28 mouse cellular contexts compared by ENCODE assay signal in the genomic region with DNA sequence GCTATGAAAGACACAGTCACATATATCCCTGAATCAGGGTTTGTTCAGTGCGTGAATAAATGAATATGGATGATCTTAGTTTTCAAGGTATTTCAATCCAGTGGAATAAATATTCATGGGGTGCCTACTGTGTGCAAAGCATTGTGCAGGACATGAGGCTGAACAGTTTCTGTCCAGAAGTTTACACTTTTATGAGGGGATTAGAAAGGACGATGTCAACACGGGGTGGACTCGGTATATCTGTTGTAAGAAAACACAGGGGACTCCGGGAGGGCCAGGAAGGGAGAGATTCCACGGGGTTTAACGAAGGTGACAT.
A peak's percentile ranks its signal among the peaks of the same experiment; 100 is the strongest.
DNase-seq lines count a peak whose midpoint lies in the region; ATAC-seq and TF ChIP-seq lines count a peak whose summit lies in the region.
"Had no signal": no experiment of that assay in that cellular context is flagged by ENCODE, and none has a peak within 500 bp of the region (broad histone marks: within the 10 kb centered on the region; RNA-seq: fewer than 3 reads in every experiment).

No protein-coding gene starts in this region.

- no peak overlapping the region for H3K9ac ChIP-seq in forebrain, embryonic 11.5 days (ENCODE audit: low read length)
- no peak overlapping the region; the same call in 1 of the 2 replicates for H3K9ac ChIP-seq in forebrain, embryonic 16.5 days (replicated peaks; ENCODE audit: low read depth, low read length)
- no peak overlapping the region for H3K9ac ChIP-seq in ES-Bruce4 (ENCODE audit: low read depth, poor library complexity, severe bottlenecking)
- no peak overlapping the region for H3K9ac ChIP-seq in forebrain, embryonic 13.5 days
- no peak overlapping the region for H3K9ac ChIP-seq in midbrain, embryonic 13.5 days (replicated peaks)
- H3K9ac ChIP-seq: embryonic facial prominence, embryonic 13.5 days; hindbrain, embryonic 15.5 days; kidney, embryonic 15.5 days; liver, embryonic 12.5 days; liver, postnatal 0 days; neural tube, embryonic 15.5 days had no signal

- H3K4me2 ChIP-seq in forebrain, embryonic 11.5 days (ENCODE audit: low read depth, low read length, severe bottlenecking), result no peak overlapping the region
- no peak overlapping the region for H3K4me2 ChIP-seq in forebrain, embryonic 16.5 days (ENCODE audit: low read length)
- H3K4me2 ChIP-seq in forebrain, embryonic 13.5 days, result peak overlapping the region; percentile 30
- no peak overlapping the region; the same call in 1 of the 2 replicates for H3K4me2 ChIP-seq in midbrain, embryonic 13.5 days (replicated peaks)
- H3K4me2 ChIP-seq: embryonic facial prominence, embryonic 13.5 days; heart, embryonic 11.5 days; hindbrain, embryonic 15.5 days; kidney, embryonic 15.5 days; liver, embryonic 12.5 days; neural tube, embryonic 15.5 days had no signal

- peaks cover 5% of the 10 kb centered on the region for H3K27me3 ChIP-seq in forebrain, embryonic 11.5 days (ENCODE audit: control insufficient read depth, insufficient read depth, low read length)
- no peaks in the 10 kb centered on the region for H3K27me3 ChIP-seq in forebrain, embryonic 16.5 days (replicated peaks; ENCODE audit: control insufficient read depth, insufficient read depth, low read length)
- no peaks in the 10 kb centered on the region for H3K27me3 ChIP-seq in ES-Bruce4 (ENCODE audit: control insufficient read depth, insufficient read depth, low read length, poor library complexity, severe bottlenecking)
- peaks cover 21% of the 10 kb centered on the region; the same call in 1 of the 2 replicates for H3K27me3 ChIP-seq in forebrain, embryonic 13.5 days
- H3K27me3 ChIP-seq in midbrain, embryonic 13.5 days, result peaks cover 89% of the 10 kb centered on the region

- no peak overlapping the region for H3K4me3 ChIP-seq in forebrain, embryonic 11.5 days (ENCODE audit: low read depth, low read length)
- no peak overlapping the region for H3K4me3 ChIP-seq in forebrain, embryonic 16.5 days (replicated peaks; ENCODE audit: low read length)
- no peak overlapping the region for H3K4me3 ChIP-seq in ES-Bruce4 (ENCODE audit: low read depth, low read length)
- no peak overlapping the region for H3K4me3 ChIP-seq in forebrain, embryonic 13.5 days
- H3K4me3 ChIP-seq in midbrain, embryonic 13.5 days (replicated peaks), result no peak overlapping the region
- H3K4me3 ChIP-seq: embryonic facial prominence, embryonic 13.5 days; hindbrain, embryonic 15.5 days; kidney, embryonic 15.5 days; left cerebral cortex, adult 2 months; liver, embryonic 12.5 days; megakaryocyte, embryonic 14.5 days; neural tube, embryonic 15.5 days had no signal

- no peaks in the 10 kb centered on the region for H3K9me3 ChIP-seq in forebrain, embryonic 11.5 days (ENCODE audit: control insufficient read depth, low read length)
- H3K9me3 ChIP-seq in forebrain, embryonic 16.5 days (ENCODE audit: control insufficient read depth, low read length), result no peaks in the 10 kb centered on the region
- no peaks in the 10 kb centered on the region for H3K9me3 ChIP-seq in ES-Bruce4 (replicated peaks; ENCODE audit: control insufficient read depth, insufficient read depth, low read length, poor library complexity, severe bottlenecking)
- no peaks in the 10 kb centered on the region for H3K9me3 ChIP-seq in forebrain, embryonic 13.5 days (replicated peaks)
- H3K9me3 ChIP-seq in midbrain, embryonic 13.5 days, result no peaks in the 10 kb centered on the region
- H3K9me3 ChIP-seq: embryonic facial prominence, embryonic 13.5 days; hindbrain, embryonic 15.5 days; kidney, embryonic 15.5 days; liver, embryonic 12.5 days; megakaryocyte, embryonic 14.5 days; neural tube, embryonic 15.5 days had no signal

- ATAC-seq in forebrain, embryonic 11.5 days (replicated peaks; ENCODE audit: low FRiP score), result peak; percentile 56
- ATAC-seq in forebrain, embryonic 16.5 days, result no peak; the same call in 1 of the 2 replicates
- ATAC-seq in forebrain, embryonic 13.5 days, result no peak; the same call in none of the 2 replicates
- 0 out of 2 replicates have a peak, but pooled peaks have one; percentile 3 for ATAC-seq in midbrain, embryonic 13.5 days
- ATAC-seq: liver, embryonic 12.5 days; liver, postnatal 0 days had no signal

- no peak for DNase-seq in forebrain, embryonic 11.5 days (ENCODE audit: low spot score)
- DNase-seq in frontal cortex, postnatal 36 days (ENCODE audit: low spot score in 2 of 2), result no peak
- DNase-seq in gastrocnemius, postnatal 4 days (ENCODE audit: low spot score in 2 of 2), result no peak
- DNase-seq in left cerebral cortex, adult 11 months (ENCODE audit: low spot score), result no peak
- DNase-seq: cerebellum, adult 11-12 months; cerebellum, adult 9-11 months; gastrocnemius, postnatal 25 days; heart, adult 18-20 months; heart, postnatal 36 days; kidney, adult 18-20 months; kidney, postnatal 25 days; liver, postnatal 0 days; lung, postnatal 4 days; right cerebral cortex, postnatal 25 days; thymus, adult 18-20 months; thymus, postnatal 36 days had no signal

- WGBS in forebrain, embryonic 11.5 days, result 11% methylated on average over 7 of the region's 7 CpGs
- 6% methylated on average over 7 of the region's 7 CpGs for WGBS in forebrain, embryonic 16.5 days
- WGBS in forebrain, embryonic 13.5 days, result 9% methylated on average over 7 of the region's 7 CpGs
- WGBS in midbrain, embryonic 13.5 days, result 6% methylated on average over 7 of the region's 7 CpGs

- H3K4me1 ChIP-seq in forebrain, embryonic 11.5 days (replicated peaks; ENCODE audit: control insufficient read depth, insufficient read depth, low read length), result peaks cover 9% of the 10 kb centered on the region; the same call in 1 of the 2 replicates
- peaks cover 17% of the 10 kb centered on the region for H3K4me1 ChIP-seq in forebrain, embryonic 16.5 days (replicated peaks; ENCODE audit: control insufficient read depth, insufficient read depth, low read length)
- H3K4me1 ChIP-seq in ES-Bruce4 (ENCODE audit: control insufficient read depth, insufficient read depth, low read length), result peaks cover 12% of the 10 kb centered on the region
- peaks cover 24% of the 10 kb centered on the region for H3K4me1 ChIP-seq in forebrain, embryonic 13.5 days
- H3K4me1 ChIP-seq in midbrain, embryonic 13.5 days (replicated peaks), result peaks cover 35% of the 10 kb centered on the region
- H3K4me1 ChIP-seq: liver, embryonic 12.5 days; megakaryocyte, embryonic 14.5 days had no signal

- no peaks in the 10 kb centered on the region for H3K36me3 ChIP-seq in forebrain, embryonic 11.5 days (ENCODE audit: control insufficient read depth, insufficient read depth, low read length)
- no peaks in the 10 kb centered on the region for H3K36me3 ChIP-seq in forebrain, embryonic 16.5 days (ENCODE audit: control insufficient read depth, insufficient read depth)
- no peaks in the 10 kb centered on the region for H3K36me3 ChIP-seq in ES-Bruce4 (ENCODE audit: control insufficient read depth, insufficient read depth, low read length, poor library complexity, severe bottlenecking)
- no peaks in the 10 kb centered on the region for H3K36me3 ChIP-seq in forebrain, embryonic 13.5 days (ENCODE audit: poor library complexity, severe bottlenecking)
- H3K36me3 ChIP-seq in midbrain, embryonic 13.5 days, result no peaks in the 10 kb centered on the region
- H3K36me3 ChIP-seq: embryonic facial prominence, embryonic 13.5 days; hindbrain, embryonic 15.5 days; kidney, embryonic 15.5 days; liver, embryonic 12.5 days; neural tube, embryonic 15.5 days had no signal

- no peak overlapping the region for H3K27ac ChIP-seq in forebrain, embryonic 11.5 days (ENCODE audit: low read depth, low read length)
- H3K27ac ChIP-seq in forebrain, embryonic 16.5 days (ENCODE audit: low read length), result no peak overlapping the region
- H3K27ac ChIP-seq in ES-Bruce4 (ENCODE audit: insufficient read depth, low read length), result peak overlapping the region; percentile 74
- H3K27ac ChIP-seq in forebrain, embryonic 13.5 days, result no peak overlapping the region; the same call in 1 of the 2 replicates
- H3K27ac ChIP-seq in midbrain, embryonic 13.5 days, result no peak overlapping the region
- H3K27ac ChIP-seq: embryonic facial prominence, embryonic 13.5 days; hindbrain, embryonic 15.5 days; kidney, embryonic 15.5 days; left cerebral cortex, adult 2 months; liver, embryonic 12.5 days; neural tube, embryonic 15.5 days had no signal

- TF ChIP-seq CTCF in ES-Bruce4 (IDR thresholded peaks at IDR 0.05; ENCODE audit: low read depth, low read length), result no peak

- no peak for TF ChIP-seq POLR2A in ES-Bruce4 (IDR thresholded peaks at IDR 0.05; ENCODE audit: insufficient read depth, low read length)

- no peak for TF ChIP-seq EP300 in ES-Bruce4 (IDR thresholded peaks at IDR 0.05; ENCODE audit: insufficient read depth, low read depth, low read length)

Comparison
In these comparisons a context has a peak if more than half of its experiments do, and no peak if none do; other contexts are left out.
1. ATAC-seq: peak in forebrain, embryonic 11.5 days (single experiment) and midbrain, embryonic 13.5 days (single experiment); none in forebrain, embryonic 16.5 days (single experiment) and forebrain, embryonic 13.5 days (single experiment).